Mouse (Mus musculus) testis, postnatal 10 days (tissue): ENCODE measurements at regions not wholly inside any gene's neighbourhood (a gene's known extent, or its start where the extent isn't known, plus 50 kb on each side); places are given as distances from the start of the nearest gene placed in this dataset.
"Not testable (repeated sequence)": the region's sequence is repeated elsewhere in the genome, so short reads cannot be mapped to it uniquely, and the experiment has no call there.

Experiments used
- DNase-seq: peaks from one replicate; pipeline ENCODE4 v3.0.0; 2021; ENCODE audit warnings: low spot score

GRCm38 (mm10) chr13:18651658-18652057 is 65.4 kb upstream of the Vps41 start:
- DNase-seq: no peak

- no peak for DNase-seq
Observed at GRCm38 (mm10) chr13:18614763-18615616, 102.1 kb upstream of the Vps41 start.

GRCm38 (mm10) chr13:18580718-18581550 is 136.2 kb upstream of the Vps41 start:
- no peak for DNase-seq

GRCm38 (mm10) chr13:18576016-18576415 is 141.1 kb upstream of the Vps41 start:
- no peak for DNase-seq

GRCm38 (mm10) chr13:18575599-18575998 is 141.5 kb upstream of the Vps41 start:
- no peak for DNase-seq

GRCm38 (mm10) chr13:18542032-18542431 is 144.5 kb upstream of the Pou6f2 start:
- not testable (repeated sequence) for DNase-seq

- DNase-seq: peak; percentile 41
Observed at GRCm38 (mm10) chr13:18530509-18530908, 133.0 kb upstream of the Pou6f2 start.

GRCm38 (mm10) chr13:18498159-18498558 is 100.7 kb upstream of the Pou6f2 start:
- no peak for DNase-seq

GRCm38 (mm10) chr13:18497582-18498157 is 100.2 kb upstream of the Pou6f2 start:
- DNase-seq: no peak

- no peak for DNase-seq
Observed at GRCm38 (mm10) chr13:18495021-18495811, 97.7 kb upstream of the Pou6f2 start.

- not testable (repeated sequence) for DNase-seq
Observed at GRCm38 (mm10) chr13:18485785-18486184, 88.3 kb upstream of the Pou6f2 start.

- no peak for DNase-seq
Observed at GRCm38 (mm10) chr13:18485080-18485479, 87.6 kb upstream of the Pou6f2 start.

- DNase-seq: no peak
Observed at GRCm38 (mm10) chr13:18476311-18476710, 78.8 kb upstream of the Pou6f2 start.

- no peak for DNase-seq
Observed at GRCm38 (mm10) chr13:18471534-18471933, 74.0 kb upstream of the Pou6f2 start.

GRCm38 (mm10) chr13:18465921-18466320 is 68.4 kb upstream of the Pou6f2 start:
- DNase-seq: peak; percentile 38

GRCm38 (mm10) chr13:18462221-18462620 is 64.7 kb upstream of the Pou6f2 start:
- no peak for DNase-seq

GRCm38 (mm10) chr13:18457337-18458236 is 60.1 kb upstream of the Pou6f2 start:
- DNase-seq: no peak
